In the genomic region with DNA sequence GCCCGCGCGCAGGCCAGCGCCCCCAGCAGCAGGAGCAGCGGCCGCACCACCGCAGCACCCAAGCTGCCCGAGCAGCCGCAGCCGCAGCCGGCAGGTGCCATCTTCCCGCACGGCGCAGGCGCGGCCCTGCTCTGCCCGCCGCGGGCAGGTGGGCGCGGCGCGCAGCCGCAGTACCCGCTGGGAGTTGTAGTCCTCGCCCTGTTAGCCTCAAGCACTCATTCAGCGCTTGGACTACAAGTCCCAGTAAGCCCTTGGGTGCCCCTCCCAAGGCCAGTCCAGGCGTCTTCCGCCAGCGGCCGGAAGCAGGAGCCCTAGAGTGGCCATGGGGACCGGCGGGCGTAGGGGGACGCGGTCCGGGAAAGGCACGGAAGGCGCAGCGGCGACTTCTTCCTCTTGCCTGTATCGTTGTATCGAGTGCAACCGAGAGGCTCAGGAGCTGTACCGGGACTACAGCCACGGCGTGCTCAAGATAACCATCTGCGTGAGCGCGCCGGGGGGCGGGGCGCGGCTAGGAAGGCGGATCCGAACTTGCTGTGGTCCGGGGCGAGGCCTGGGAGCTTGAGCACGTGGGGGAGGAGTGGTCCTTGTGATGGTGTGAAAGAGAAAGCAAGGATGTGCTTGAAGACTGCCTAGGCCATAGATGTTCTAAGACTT, we compare ENCODE assay signal across 8 mouse cellular contexts. TPM values are rescaled to one million over a fixed set of nuclear protein-coding genes. Genes with fewer than 3 reads are reported as not detected.
DNase-seq lines count a peak whose midpoint lies in the region; ATAC-seq and TF ChIP-seq lines count a peak whose summit lies in the region.

Gene Ttc13, minus strand, starts transcription at position 122 of the 654 bp plus-strand sequence.
Gene Arv1, plus strand, starts transcription at position 278 of the 654 bp plus-strand sequence.

- peak within 1 kb of the TSS; percentile 66 for H3K4me3 ChIP-seq in cortical plate, adult 2 months (ENCODE audit: insufficient read depth, low read length)
- H3K4me3 ChIP-seq in megakaryocyte, embryonic 14.5 days (replicated peaks), result peak within 1 kb of the TSS; percentile 95

- no peak for TF ChIP-seq CTCF in cortical plate, adult 2 months (IDR thresholded peaks at IDR 0.05; ENCODE audit: extremely low read depth, insufficient read depth, low read length)

- H3K27me3 ChIP-seq in megakaryocyte, embryonic 14.5 days (replicated peaks), result no peaks in the 10 kb centered on the region

- DNase-seq in gastrocnemius, adult 8-10 months (ENCODE audit: low spot score in 2 of 2), result peak; percentile 93 to 94
- peak; percentile 96 for DNase-seq in hindlimb bud, embryonic 11.5 days (ENCODE audit: extremely low spot score, low read depth, low spot score)
- peak; percentile 83 to 97 for DNase-seq in left cerebral cortex, adult 8-10 months (ENCODE audit: low spot score in 2 of 2)
- DNase-seq in right cerebral cortex, postnatal 10 days (ENCODE audit: low spot score in 2 of 2), result peak; percentile 97 to 98
- DNase-seq in urinary bladder, postnatal 25 days (ENCODE audit: low spot score), result peak; percentile 87

- TF ChIP-seq POLR2A in cortical plate, adult 2 months (IDR thresholded peaks at IDR 0.05; ENCODE audit: extremely low read depth, insufficient read depth, low read length), result peak; percentile 60; the same call in 1 of the 2 replicates

- H3K9me3 ChIP-seq in megakaryocyte, embryonic 14.5 days, result no peaks in the 10 kb centered on the region

- peaks cover 24% of the 10 kb centered on the region for H3K36me3 ChIP-seq in megakaryocyte, embryonic 14.5 days (replicated peaks; ENCODE audit: low read length)

- ATAC-seq in activated CD4-positive, CD25-positive, alpha-beta regulatory T cell, adult 4 months, result peak; percentile 92

- peaks cover 9% of the 10 kb centered on the region; the same call in 1 of the 2 replicates for H3K4me1 ChIP-seq in cortical plate, adult 2 months (ENCODE audit: control insufficient read depth, insufficient read depth, low read length)
- peaks cover 28% of the 10 kb centered on the region for H3K4me1 ChIP-seq in megakaryocyte, embryonic 14.5 days

- no peak within 1 kb of the TSS for H3K27ac ChIP-seq in cortical plate, adult 2 months (ENCODE audit: insufficient read depth, low read length)

RNA-seq across cellular contexts. Expression of gene Ttc13, which starts in this region (rescaled TPM):
- 10 to 100 TPM; 31.1 to 42.0 TPM for polyA plus RNA-seq in activated CD4-positive, CD25-positive, alpha-beta regulatory T cell, adult 4 months (2017; shearing (Covaris generic))
- 41.3 and 42.6 TPM in 2 replicates for polyA plus RNA-seq in cortical plate, adult 2 months (2012; rRNA removed)
- 10 to 100 TPM; 14.1 to 20.5 (median 18.3) TPM for total RNA-seq in gastrocnemius, adult 8-10 months (2022)
- 10 to 100 TPM; 38.5 to 42.9 (median 39.3) TPM for total RNA-seq in left cerebral cortex, adult 8-10 months (2022)
- polyA plus RNA-seq in megakaryocyte, embryonic 14.5 days (2012; ENCODE audit: insufficient read depth, low replicate concordance), result 0.69 and 5.4 TPM in 2 replicates

RNA-seq across cellular contexts. Expression of gene Arv1, which starts in this region (rescaled TPM):
- polyA plus RNA-seq in activated CD4-positive, CD25-positive, alpha-beta regulatory T cell, adult 4 months (2017; shearing (Covaris generic)), result 10 to 100 TPM; 19.8 to 21.9 TPM
- polyA plus RNA-seq in cortical plate, adult 2 months (2012; rRNA removed), result 18.5 and 21.1 TPM in 2 replicates
- total RNA-seq in gastrocnemius, adult 8-10 months (2022), result 1 to 10 TPM; 1.5 to 4.5 (median 3.5) TPM
- total RNA-seq in left cerebral cortex, adult 8-10 months (2022), result 10 to 100 TPM; 11.4 to 13.0 (median 11.6) TPM
- 3.8 TPM in 1 of 2 replicates, not detected in the other for polyA plus RNA-seq in megakaryocyte, embryonic 14.5 days (2012; ENCODE audit: insufficient read depth, low replicate concordance)
